Mouse (Mus musculus) adrenal gland, adult 8-10 months (tissue): Measurements from ENCODE around the gene Inf2. TPM values are rescaled to one million over a fixed set of nuclear protein-coding genes. Genes with fewer than 3 reads are reported as not detected.

Source experiments
- DNase-seq: peaks from one replicate; pipeline ENCODE4 v3.0.0; 2022
- microRNA-seq, 2 experiments: library from miRNA; unstranded; fragments of <30 nt; microRNA quantifications; one replicate each; pipeline ENCODE4 v1.2.0; 2022
- total RNA-seq, 4 experiments: library from RNA; stranded (reverse); gene quantifications; 2 replicates each; pipeline ENCODE4 v1.2.4; 2022

The Inf2 gene
- total RNA-seq, 4 experiments from 2014 or later: 34.6 to 65.5 (median 48.9) TPM

- no peak for DNase-seq
Measured at GRCm38 (mm10) chr12:112660576-112661326, 72.2 kb downstream of the Inf2 start.

- DNase-seq: no peak
Measured at GRCm38 (mm10) chr12:112661327-112661605, 72.7 kb downstream of the Inf2 start.

- DNase-seq: no peak
Measured at GRCm38 (mm10) chr12:112661851-112662250, 73.3 kb downstream of the Inf2 start.

GRCm38 (mm10) chr12:112663303-112663702 lies 74.7 kb downstream of the Inf2 start:
- no peak for DNase-seq

- DNase-seq: no peak
Measured at GRCm38 (mm10) chr12:112663716-112664115, 75.1 kb downstream of the Inf2 start.

- DNase-seq: no peak
Measured at GRCm38 (mm10) chr12:112664124-112664523, 75.5 kb downstream of the Inf2 start.

GRCm38 (mm10) chr12:112664656-112665055 lies 76.1 kb downstream of the Inf2 start:
- no peak for DNase-seq

Small RNA genes lying within 50 kb of the gene (microRNA-seq; reads per million reads assigned to microRNA genes)
- 0.50 to 1.2 reads per million in 2 experiments for gene Mir6939

Other genes with a start within 250 kb of the Inf2 start
- 10 to 100 TPM; 15.9 to 41.5 (median 18.6) TPM for gene A530016L24Rik, start 99.3 kb upstream of the Inf2 start, total RNA-seq
- 10 to 100 TPM in 2 of 4 experiments, 1 to 10 TPM in 2; 9.5 to 15.5 (median 10.5) TPM for gene Tmem179, start 72.0 kb upstream of the Inf2 start, total RNA-seq
- gene Adssl1, start 31.3 kb downstream of the Inf2 start, total RNA-seq: 10 to 100 TPM; 15.2 to 53.1 (median 30.7) TPM
- 10 to 100 TPM; 37.0 to 73.9 (median 51.5) TPM for gene Siva1, start 55.9 kb downstream of the Inf2 start, total RNA-seq
- 100 to 1,000 TPM; 275 to 460 (median 313) TPM for gene Akt1, start 86.1 kb downstream of the Inf2 start, total RNA-seq
- gene Zbtb42, start 90.0 kb downstream of the Inf2 start, total RNA-seq: 10 to 100 TPM in 3 of 4 experiments, 1 to 10 TPM in 1; 8.7 to 20.1 (median 15.9) TPM
- 10 to 100 TPM; 43.6 to 74.0 (median 59.1) TPM for gene Cep170b, start 131.7 kb downstream of the Inf2 start, total RNA-seq
- gene Pld4, start 171.9 kb downstream of the Inf2 start, total RNA-seq: 10 to 100 TPM in 3 of 4 experiments, 1 to 10 TPM in 1; 9.1 to 21.7 (median 15.5) TPM
- 10 to 100 TPM in 3 of 4 experiments, 1 to 10 TPM in 1; 7.6 to 17.7 (median 14.5) TPM for gene Ahnak2, start 213.9 kb downstream of the Inf2 start, total RNA-seq
- 10 to 100 TPM; 10.6 to 16.1 (median 14.0) TPM for gene Clba1, start 220.2 kb downstream of the Inf2 start, total RNA-seq
- 10 to 100 TPM; 11.7 to 14.7 (median 13.6) TPM for gene Cdca4, start 240.6 kb downstream of the Inf2 start, total RNA-seq